Mouse (Mus musculus) G1E (cell line): ENCODE results near the gene Rundc1.

ENCODE experiments used
- CTCF ChIP-seq: IDR thresholded peaks from 2 replicates; pipeline ENCODE4 v1.5.1; 2012; ENCODE audit warnings: low read depth, low read length, inconsistent platforms, mixed read lengths
- GATA1 ChIP-seq: IDR thresholded peaks from 2 replicates; pipeline ENCODE4 v1.6.1; 2012; ENCODE audit warnings: borderline replicate concordance, low read length, inconsistent platforms, mixed read lengths
- TAL1 ChIP-seq: conservative IDR thresholded peaks from 2 replicates; pipeline ENCODE4 v1.6.1; 2012; ENCODE audit warnings: low read depth, low read length, inconsistent platforms, mixed read lengths

DNA sequence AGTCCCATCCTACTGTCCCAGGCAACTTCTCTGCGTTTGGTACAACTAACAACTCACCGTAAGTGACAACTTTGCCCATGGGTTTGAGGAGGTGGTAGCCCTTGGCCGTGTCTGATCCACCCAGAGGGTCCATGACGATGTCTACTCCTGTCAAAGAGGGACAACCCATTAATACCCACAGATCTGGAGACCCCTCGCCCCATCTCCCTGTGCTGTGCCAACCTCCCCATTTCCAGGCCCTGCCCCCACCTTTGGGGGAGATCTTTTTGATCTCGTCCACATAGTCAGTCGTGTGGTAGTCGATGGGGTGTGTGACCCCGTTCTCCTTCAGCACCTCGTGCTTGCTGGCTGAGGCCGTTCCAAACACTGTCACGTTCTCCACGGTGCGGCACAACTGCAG is 37.3 kb downstream of the Rundc1 start:
- TF ChIP-seq CTCF (no peak), TAL1 (no peak), GATA1 (no peak)
